Mouse (Mus musculus) heart, postnatal 0 days (tissue): Measurements from ENCODE around the gene Pqlc3.

Source experiments
- CTCF ChIP-seq: IDR thresholded peaks from 2 replicates; pipeline ENCODE4 v1.5.1; 2016; ENCODE audit warnings: antibody characterized with exemption, control low read depth, low read depth
- EP300 ChIP-seq: IDR thresholded peaks from 2 replicates; pipeline ENCODE4 v1.6.1; 2016; ENCODE audit warnings: antibody characterized with exemption, low read depth

GRCm38 (mm10) chr12:17012067-17012899 is 12.1 kb upstream of the Pqlc3 start:
- TF ChIP-seq CTCF = no peak
- TF ChIP-seq EP300 = no peak
